Mouse (Mus musculus): ENCODE data around the gene Ttc33.

GRCm38 (mm10) chr15:5194931-5195330 lies 9.6 kb downstream of the Ttc33 start:
- TF ChIP-seq EP300 (optimal IDR thresholded peaks at IDR 0.05) (no peak), CTCF (IDR thresholded peaks at IDR 0.05; ENCODE audit: low read depth) (no peak)
